Mouse (Mus musculus): ENCODE results near the gene Ins2.
A peak's percentile ranks its signal among the peaks of the same experiment; 100 is the strongest.

Ins2 gene

DNA sequence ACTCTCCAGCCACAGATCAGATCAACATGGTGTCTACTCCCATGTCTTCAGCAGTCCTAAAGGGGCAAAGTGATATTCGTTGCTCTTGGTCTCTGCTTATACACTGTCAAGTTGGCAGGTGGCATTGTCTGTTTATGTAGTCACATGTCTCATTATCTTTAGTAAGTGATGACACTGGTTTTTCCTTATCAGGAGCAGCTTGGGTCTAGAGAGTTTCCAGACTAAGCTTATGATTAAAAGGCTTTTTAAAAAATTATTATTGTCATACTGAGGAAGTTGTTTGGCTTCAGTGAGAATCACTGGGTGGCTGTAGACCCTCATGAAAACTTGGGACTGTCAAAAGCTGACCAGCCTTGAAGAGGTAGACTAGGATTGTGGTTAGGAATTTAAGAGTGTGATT lies at the start of gene Ins2:
Ins2 (minus strand) TSS at position 101 of the 400 bp plus-strand sequence.
- no peak for DNase-seq (ENCODE audit: low read depth)

- DNase-seq (ENCODE audit: low read depth) = no peak
Measured at GRCm38 (mm10) chr7:142792650-142793275, 49.6 kb upstream of the Ins2 start.

GRCm38 (mm10) chr7:142789667-142790066 lies 46.5 kb upstream of the Ins2 start:
- DNase-seq (ENCODE audit: low read depth) = no peak

DNA sequence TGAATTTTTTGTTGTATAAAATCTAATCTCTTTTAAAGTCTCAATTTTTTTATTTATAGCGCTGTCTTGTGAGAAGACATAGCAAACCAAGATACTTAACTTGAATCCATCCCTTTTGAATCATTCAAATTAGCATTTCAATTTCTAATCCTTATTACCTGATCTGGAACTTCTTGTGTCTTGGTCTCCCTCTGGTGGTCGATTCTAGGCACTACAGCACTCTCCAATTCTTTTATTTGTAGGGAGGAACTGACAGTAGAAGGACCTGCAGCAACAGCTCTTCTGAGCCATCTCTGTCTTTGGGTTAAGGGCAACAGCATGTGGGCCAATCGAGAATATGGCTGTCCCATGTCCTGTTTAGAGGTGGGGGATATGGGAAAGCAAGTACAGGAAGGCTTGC lies 5.4 kb downstream of the Ins2 start:
- peak; percentile 81 for DNase-seq (ENCODE audit: low read depth)

- peak; percentile 77 for DNase-seq (ENCODE audit: low read depth)
Measured at GRCm38 (mm10) chr7:142736943-142737490, 6.2 kb downstream of the Ins2 start.

DNA sequence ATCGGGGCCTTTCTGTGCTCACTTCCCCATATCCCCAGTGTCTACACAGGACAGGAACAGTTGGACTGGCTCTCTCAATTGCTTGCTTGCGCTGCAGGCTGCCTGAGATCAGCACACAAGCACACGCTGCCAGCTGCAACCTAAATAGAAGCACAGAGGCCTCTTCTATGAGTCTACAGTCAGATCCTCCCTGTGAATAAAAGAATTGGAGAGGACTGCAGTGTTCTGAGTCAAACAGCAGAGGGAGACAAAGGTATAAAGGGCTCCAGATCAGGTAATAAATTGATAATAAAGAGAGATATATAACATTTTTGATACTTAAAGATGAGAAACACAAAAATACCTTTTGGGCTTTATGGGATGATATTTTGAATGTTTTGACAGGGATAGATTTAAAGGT lies 17.2 kb downstream of the Ins2 start:
- no peak for DNase-seq (ENCODE audit: low read depth)

DNA sequence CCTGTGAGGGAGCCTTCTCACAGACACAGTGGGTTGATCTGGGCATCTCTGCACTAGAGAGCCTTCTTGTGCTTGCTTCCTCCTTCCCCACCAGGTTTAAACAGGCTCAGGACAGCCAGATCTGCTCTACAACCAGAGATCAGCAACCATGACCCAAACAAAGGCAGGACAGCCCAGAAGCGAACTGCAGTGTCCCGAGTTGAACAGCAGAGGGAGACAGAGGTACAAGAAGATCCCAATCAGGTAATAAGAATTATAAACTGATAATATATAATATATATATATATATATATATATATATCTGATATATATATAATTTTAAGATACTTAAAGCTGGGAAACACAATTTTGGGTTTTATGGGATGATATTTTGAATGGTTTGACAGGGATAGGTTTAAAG lies 22.5 kb downstream of the Ins2 start:
- peak; percentile 59 for DNase-seq (ENCODE audit: low read depth)

- DNase-seq (ENCODE audit: low read depth) = peak; percentile 68
Measured at GRCm38 (mm10) chr7:142714783-142715498, 28.2 kb downstream of the Ins2 start.

DNA sequence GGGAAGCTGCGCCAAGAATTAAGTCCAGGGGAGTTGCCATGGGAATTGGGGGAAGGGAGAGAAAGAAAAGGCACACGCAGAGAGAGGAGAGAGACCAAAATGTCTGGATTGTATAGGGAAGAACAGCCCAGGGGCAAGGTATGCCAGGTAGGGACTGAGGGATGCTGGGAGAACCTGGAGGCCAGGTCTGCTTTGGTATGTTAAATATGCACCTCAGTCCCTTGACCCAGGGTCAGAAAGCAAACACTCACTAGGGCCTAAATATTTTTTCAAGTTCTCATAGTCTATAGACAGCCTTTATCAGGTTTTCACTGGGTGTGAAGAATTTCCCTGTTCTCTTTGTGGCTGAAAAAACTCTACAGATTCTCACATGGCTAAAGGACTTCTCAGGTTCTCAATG lies 36.3 kb downstream of the Ins2 start:
- no peak for DNase-seq (ENCODE audit: low read depth)

- no peak for DNase-seq (ENCODE audit: low read depth)
Measured at GRCm38 (mm10) chr7:142699334-142699860, 43.8 kb downstream of the Ins2 start.

- DNase-seq (ENCODE audit: low read depth) = no peak
Measured at GRCm38 (mm10) chr7:142678611-142679010, 64.6 kb downstream of the Ins2 start.

GRCm38 (mm10) chr7:142675644-142676043 lies 67.5 kb downstream of the Ins2 start:
- DNase-seq (ENCODE audit: low read depth) = peak; percentile 55

DNA sequence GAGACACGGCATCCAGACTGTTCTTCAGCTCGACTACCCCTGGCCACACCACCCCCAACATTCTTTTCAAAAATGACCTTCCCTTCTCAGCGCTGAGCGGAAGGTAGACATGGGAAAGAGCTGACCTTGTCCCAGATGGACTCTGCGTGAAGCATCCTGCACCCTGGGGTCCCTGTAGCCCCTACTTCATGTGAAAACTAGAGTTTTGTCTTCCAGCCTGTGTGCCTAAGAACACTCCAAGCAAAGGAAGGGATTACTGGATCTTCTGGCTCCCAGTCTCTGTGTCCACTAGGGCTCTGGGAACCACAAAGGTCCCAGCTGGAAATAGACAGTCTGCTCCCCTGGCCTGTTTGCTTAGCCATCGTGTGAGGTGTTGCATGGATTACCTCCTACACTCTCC lies 68.0 kb downstream of the Ins2 start:
- no peak for DNase-seq (ENCODE audit: low read depth)

DNA sequence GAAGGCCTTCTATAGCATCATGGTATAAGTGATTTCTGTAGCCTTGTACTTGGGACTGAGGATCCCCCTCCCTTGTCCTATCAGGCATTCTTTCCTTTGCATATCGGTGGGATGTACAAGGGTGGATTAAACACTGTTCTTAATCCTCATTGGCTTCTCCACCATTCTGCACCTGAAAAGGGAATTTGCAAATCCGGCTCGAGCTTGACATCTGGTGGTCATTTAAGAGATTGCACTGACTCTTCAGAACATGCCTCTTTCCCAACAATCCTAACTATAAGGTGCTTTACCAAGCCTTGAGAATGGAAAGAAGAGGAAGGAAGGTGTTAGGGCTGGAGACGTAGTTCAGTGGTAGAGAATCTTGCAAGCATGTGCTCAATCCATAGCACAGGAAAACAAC lies 71.1 kb downstream of the Ins2 start:
- DNase-seq (ENCODE audit: low read depth) = peak; percentile 54

GRCm38 (mm10) chr7:142671067-142671466 lies 72.1 kb downstream of the Ins2 start:
- DNase-seq (ENCODE audit: low read depth) = no peak

- DNase-seq (ENCODE audit: low read depth) = no peak
Measured at GRCm38 (mm10) chr7:142669751-142670625, 73.2 kb downstream of the Ins2 start, which contains the start of gene Gm49394. Gene Gm49394, minus strand, starts transcription at chr7:142669942.

DNA sequence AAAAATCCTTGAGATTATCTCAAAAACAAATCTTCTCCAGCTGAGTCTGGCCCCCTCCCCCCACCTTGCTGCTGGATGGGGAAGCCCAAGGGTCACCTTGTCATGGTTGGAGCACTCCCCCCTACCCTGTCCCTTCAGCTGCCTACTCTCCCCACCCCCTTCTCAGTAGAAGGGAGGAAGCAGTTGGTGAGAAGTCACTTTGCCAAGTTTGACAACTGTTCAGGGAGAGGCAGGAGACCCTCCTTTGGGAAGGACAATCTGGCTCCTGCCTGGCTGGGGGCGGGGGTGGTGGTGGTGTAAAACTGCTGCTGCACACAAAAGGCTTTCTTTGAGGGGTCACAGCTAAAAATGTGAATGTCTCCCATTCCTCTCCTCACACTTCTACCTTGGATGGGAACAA lies 74.9 kb downstream of the Ins2 start:
- no peak for DNase-seq (ENCODE audit: low read depth)

DNA sequence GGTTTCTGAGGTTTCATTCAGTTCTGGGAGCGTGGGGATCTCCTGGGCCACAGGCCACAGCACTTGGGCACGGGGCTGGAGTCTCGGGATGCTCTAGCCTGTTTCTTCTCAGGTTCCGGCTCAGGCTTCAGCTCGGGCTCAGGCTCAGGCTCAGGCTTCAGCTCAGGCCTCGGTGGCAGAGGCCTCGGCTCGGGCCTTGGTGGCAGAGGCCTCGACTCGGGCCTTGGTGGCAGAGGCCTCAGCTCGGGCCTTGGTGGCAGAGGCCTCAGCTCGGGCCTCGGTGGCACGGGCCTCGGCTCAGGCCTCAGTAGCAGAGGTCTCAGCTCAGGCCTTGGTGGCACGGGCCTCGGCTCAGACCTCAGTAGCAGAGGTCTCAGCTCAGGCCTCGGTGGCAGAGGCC lies 75.7 kb downstream of the Ins2 start:
- DNase-seq (ENCODE audit: low read depth) = no peak

GRCm38 (mm10) chr7:142666659-142667058 lies 76.5 kb downstream of the Ins2 start, which contains the start of gene Igf2:
Gene Igf2, minus strand, starts transcription at chr7:142666816.
- DNase-seq (ENCODE audit: low read depth) = no peak

DNA sequence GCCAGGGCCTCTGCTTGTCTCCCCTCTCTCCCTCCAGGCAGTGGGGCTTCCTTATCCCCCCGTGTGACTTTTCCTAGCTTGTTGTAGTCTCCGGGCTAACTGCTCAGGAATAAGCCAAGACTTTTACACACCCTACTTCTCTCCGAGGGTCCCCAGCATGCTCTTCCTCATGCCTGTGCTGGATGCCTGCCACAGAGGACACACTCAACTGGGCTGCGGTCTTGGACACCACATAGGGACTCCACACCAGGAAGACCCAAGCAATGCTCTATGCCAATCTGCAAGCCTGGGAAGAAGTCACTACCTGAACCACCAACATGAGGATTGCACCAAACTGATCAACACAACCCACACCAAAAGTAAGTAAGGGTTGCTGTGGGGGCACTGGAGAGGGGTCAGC lies 77.1 kb downstream of the Ins2 start:
- no peak for DNase-seq (ENCODE audit: low read depth)

- DNase-seq (ENCODE audit: low read depth) = no peak
Measured at GRCm38 (mm10) chr7:142665364-142665763, 77.8 kb downstream of the Ins2 start.

GRCm38 (mm10) chr7:142664465-142665029 lies 78.6 kb downstream of the Ins2 start:
- no peak for DNase-seq (ENCODE audit: low read depth)

All from induced T-regulatory cell, adult 2 months (primary cell).